Mouse (Mus musculus) retina, postnatal 1 day (tissue): ENCODE measurements around the gene Thoc6.

Experiments used
- DNase-seq: peaks from one replicate; pipeline ENCODE4 v3.0.0-alpha.2; 2012

Thoc6 gene

GRCm38 (mm10) chr17:23627813-23628212 lies 45.9 kb downstream of the Thoc6 start:
- no peak for DNase-seq

- no peak for DNase-seq
Measured at GRCm38 (mm10) chr17:23620351-23620750, 53.3 kb downstream of the Thoc6 start.
